Mouse (Mus musculus): ENCODE data around the gene Laptm5. TPM values are rescaled to one million over a fixed set of nuclear protein-coding genes. Genes with fewer than 3 reads are reported as not detected.

The Laptm5 gene
- polyA plus RNA-seq, 1 experiment: 436 TPM

- no peaks in the 10 kb centered on the region for H3K4me1 ChIP-seq (ENCODE audit: control insufficient read depth, insufficient read depth, low read length)
- 90% methylated on average over 1 of the region's 1 CpGs for WGBS
- TF ChIP-seq CTCF (IDR thresholded peaks at IDR 0.05; ENCODE audit: control insufficient read depth, insufficient read depth, low read length) (no peak), POLR2A (IDR thresholded peaks at IDR 0.05; ENCODE audit: borderline replicate concordance, control insufficient read depth, low read depth, low read length) (no peak)
Observed at GRCm38 (mm10) chr4:130971278-130971677, 58.4 kb downstream of the Laptm5 start.

GRCm38 (mm10) chr4:130972421-130972829, 59.5 kb downstream of the Laptm5 start:
- no peak for TF ChIP-seq POLR2A (IDR thresholded peaks at IDR 0.05; ENCODE audit: borderline replicate concordance, control insufficient read depth, low read depth, low read length)
- TF ChIP-seq CTCF (IDR thresholded peaks at IDR 0.05; ENCODE audit: control insufficient read depth, insufficient read depth, low read length): no peak
- Histone ChIP-seq H3K4me1 (ENCODE audit: control insufficient read depth, insufficient read depth, low read length) (no peaks in the 10 kb centered on the region), H3K27ac (ENCODE audit: control insufficient read depth, insufficient read depth, low read depth, low read length, poor library complexity) (no peak overlapping the region), H3K4me3 (replicated peaks; ENCODE audit: control insufficient read depth, low read depth, low read length) (no peak overlapping the region)
- WGBS: 73% methylated on average over 5 of the region's 5 CpGs

More at GRCm38 (mm10) chr4:130971278-130971677, 58.4 kb downstream of the Laptm5 start:
- no peak overlapping the region for H3K4me3 ChIP-seq (replicated peaks; ENCODE audit: control insufficient read depth, low read depth, low read length)
- H3K27ac ChIP-seq (ENCODE audit: control insufficient read depth, insufficient read depth, low read depth, low read length, poor library complexity): no peak overlapping the region

DNA sequence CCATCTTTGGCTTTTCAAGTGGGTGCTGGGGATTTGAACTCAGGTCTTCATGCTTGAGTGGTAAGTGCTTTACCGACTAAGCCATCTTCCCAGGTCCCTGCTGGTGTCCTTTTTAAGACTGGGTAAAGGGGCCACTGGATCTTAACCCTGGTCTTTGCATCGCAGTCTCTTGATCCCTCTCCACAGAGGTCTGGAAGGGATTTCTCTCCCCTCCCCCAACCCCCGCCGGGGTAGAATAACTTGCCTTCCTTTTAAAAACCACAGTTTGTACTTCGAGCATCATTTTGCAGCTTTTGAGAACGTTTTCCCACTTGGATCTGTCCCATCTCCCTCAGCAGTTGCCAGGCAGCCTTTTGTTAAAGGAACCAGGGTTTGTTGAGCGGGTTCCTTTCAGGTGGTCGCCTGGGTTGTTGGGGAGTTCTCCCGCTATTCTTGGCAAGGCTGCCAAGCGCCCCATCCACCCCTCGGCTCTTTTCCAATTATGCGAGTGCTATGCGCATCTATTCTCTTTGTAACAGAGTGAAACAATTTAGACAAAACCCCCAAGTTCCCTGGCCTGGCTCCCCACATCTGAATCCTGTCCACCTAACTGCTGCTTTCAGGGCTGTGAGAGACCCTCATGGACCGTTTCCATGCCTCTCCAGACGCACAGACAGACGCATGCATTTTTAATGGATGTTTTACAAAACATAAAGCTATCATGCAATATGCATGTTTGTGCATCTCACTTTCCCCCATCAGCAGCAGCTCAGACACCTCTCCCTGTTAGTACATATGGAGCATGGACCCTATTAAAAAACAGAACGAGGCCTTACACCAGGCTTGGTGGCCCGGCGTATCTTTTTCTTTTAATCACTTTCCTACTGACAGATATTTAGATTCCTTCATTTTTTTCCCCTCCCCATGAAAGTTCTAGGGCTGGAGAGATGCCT, 60.7 kb downstream of the Laptm5 start:
- TF ChIP-seq POLR2A (IDR thresholded peaks at IDR 0.05; ENCODE audit: borderline replicate concordance, control insufficient read depth, low read depth, low read length): no peak
- no peak for TF ChIP-seq CTCF (IDR thresholded peaks at IDR 0.05; ENCODE audit: control insufficient read depth, insufficient read depth, low read length)
- Histone ChIP-seq H3K27ac (ENCODE audit: control insufficient read depth, insufficient read depth, low read depth, low read length, poor library complexity) (no peak overlapping the region), H3K4me1 (ENCODE audit: control insufficient read depth, insufficient read depth, low read length) (no peaks in the 10 kb centered on the region), H3K4me3 (replicated peaks; ENCODE audit: control insufficient read depth, low read depth, low read length) (no peak overlapping the region)
- 74% methylated on average over 19 of the region's 19 CpGs for WGBS

DNA sequence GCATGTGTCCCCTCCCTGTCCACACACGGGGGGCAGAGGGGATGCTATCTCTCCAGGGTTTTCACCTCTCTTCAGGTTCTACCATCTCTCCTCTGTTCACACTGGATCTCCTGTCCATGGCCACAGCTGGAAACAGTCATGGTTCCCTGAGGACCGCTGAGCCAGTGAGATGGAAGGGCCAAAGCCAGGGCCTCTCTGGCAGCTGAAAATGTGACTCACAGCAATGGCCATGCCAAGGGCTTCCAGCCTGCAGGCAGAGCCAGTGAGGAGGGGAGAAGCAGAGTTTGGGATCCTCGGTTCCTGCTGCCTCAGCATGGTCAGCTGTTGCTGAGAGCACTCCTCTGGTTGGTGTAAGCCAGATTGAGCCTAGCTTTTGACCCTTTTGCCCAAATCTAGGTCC, 66.1 kb downstream of the Laptm5 start:
- no peak overlapping the region for H3K4me3 ChIP-seq (replicated peaks; ENCODE audit: control insufficient read depth, low read depth, low read length)
- WGBS: 70% methylated on average over 3 of the region's 3 CpGs
- H3K4me1 ChIP-seq (ENCODE audit: control insufficient read depth, insufficient read depth, low read length): no peaks in the 10 kb centered on the region
- H3K27ac ChIP-seq (ENCODE audit: control insufficient read depth, insufficient read depth, low read depth, low read length, poor library complexity): no peak overlapping the region
- no peak for TF ChIP-seq POLR2A (IDR thresholded peaks at IDR 0.05; ENCODE audit: borderline replicate concordance, control insufficient read depth, low read depth, low read length)

- H3K4me3 ChIP-seq (replicated peaks; ENCODE audit: control insufficient read depth, low read depth, low read length): no peak overlapping the region
- WGBS: 75% methylated on average over 17 of the region's 17 CpGs
- no peaks in the 10 kb centered on the region for H3K4me1 ChIP-seq (ENCODE audit: control insufficient read depth, insufficient read depth, low read length)
- TF ChIP-seq POLR2A (IDR thresholded peaks at IDR 0.05; ENCODE audit: borderline replicate concordance, control insufficient read depth, low read depth, low read length) (no peak), CTCF (IDR thresholded peaks at IDR 0.05; ENCODE audit: control insufficient read depth, insufficient read depth, low read length) (no peak)
- H3K27ac ChIP-seq (ENCODE audit: control insufficient read depth, insufficient read depth, low read depth, low read length, poor library complexity): no peak overlapping the region
Observed at GRCm38 (mm10) chr4:130984416-130985182, 71.7 kb downstream of the Laptm5 start.

Other genes with a start within 250 kb of the Laptm5 start
- 18.8 and 42.8 TPM in 2 replicates for gene Pum1, start 249.8 kb upstream of the Laptm5 start, polyA plus RNA-seq (2011; ENCODE audit: insufficient read depth, insufficient read length, low replicate concordance, missing spikeins)
- 13.7 and 18.1 TPM in 2 replicates for gene Sdc3, start 120.6 kb upstream of the Laptm5 start, polyA plus RNA-seq (2011; ENCODE audit: insufficient read depth, insufficient read length, low replicate concordance, missing spikeins)
- gene Matn1, start 31.3 kb downstream of the Laptm5 start, polyA plus RNA-seq (2011; ENCODE audit: insufficient read depth, insufficient read length, low replicate concordance, missing spikeins): not detected in 2 replicates

Measured in bone marrow, adult 2 months (tissue).